Mouse (Mus musculus): Measurements from ENCODE around the gene St14. TPM values are rescaled to one million over a fixed set of nuclear protein-coding genes. Genes with fewer than 3 reads are reported as not detected.
A peak's percentile ranks its signal among the peaks of the same experiment; 100 is the strongest.

St14 gene
- total and polyA plus RNA-seq, 3 experiments = 0.25 to 1.2 (median 0.55) TPM

- intact Hi-C loops (cut with DNase I) = no loop called here
- DNase-seq = no peak
- H3K27me3 ChIP-seq (ENCODE audit: control insufficient read depth, insufficient read depth, low read length) = no peaks in the 10 kb centered on the region
- H3K79me2 ChIP-seq (replicated peaks; ENCODE audit: control insufficient read depth, insufficient read depth, low read length) = no peaks in the 10 kb centered on the region
- TF ChIP-seq EP300 (IDR thresholded peaks at IDR 0.05; ENCODE audit: insufficient read depth, low read depth, low read length) (no peak), POLR2A (IDR thresholded peaks at IDR 0.05; ENCODE audit: insufficient read depth, low read depth, low read length) (no peak), CTCF (IDR thresholded peaks at IDR 0.05) (no peak)
- no peak overlapping the region for H3K9ac ChIP-seq (ENCODE audit: low read depth, low read length)
- H3K27ac ChIP-seq = no peak overlapping the region
- no peaks in the 10 kb centered on the region for H3K36me3 ChIP-seq (ENCODE audit: control insufficient read depth, insufficient read depth, low read length)
- H3K4me3 ChIP-seq = no peak overlapping the region
- H3K4me1 ChIP-seq (ENCODE audit: control insufficient read depth, insufficient read depth, low read length) = no peaks in the 10 kb centered on the region
- WGBS = 68% methylated on average over 8 of the region's 8 CpGs
Observed at GRCm38 (mm10) chr9:31108464-31108863, 23.2 kb downstream of the St14 start.

GRCm38 (mm10) chr9:31098118-31098517 lies 33.5 kb downstream of the St14 start:
- whole genome bisulfite sequencing = 75% methylated on average over 6 of the region's 6 CpGs
- DNase-seq = no peak
- H3K36me3 ChIP-seq (ENCODE audit: control insufficient read depth, insufficient read depth, low read length) = no peaks in the 10 kb centered on the region
- TF ChIP-seq EP300 (IDR thresholded peaks at IDR 0.05; ENCODE audit: insufficient read depth, low read depth, low read length) (no peak), CTCF (IDR thresholded peaks at IDR 0.05) (0 out of 2 replicates have a peak, but pooled peaks have one; percentile 14)
- no peaks in the 10 kb centered on the region for H3K4me1 ChIP-seq (ENCODE audit: control insufficient read depth, insufficient read depth, low read length)
- H3K27ac ChIP-seq = no peak overlapping the region
- H3K9ac ChIP-seq (ENCODE audit: low read depth, low read length) = no peak overlapping the region
- H3K79me2 ChIP-seq (replicated peaks; ENCODE audit: control insufficient read depth, insufficient read depth, low read length) = no peaks in the 10 kb centered on the region
- intact Hi-C loops (cut with DNase I) = no loop called here
- no peak overlapping the region for H3K4me3 ChIP-seq
- H3K27me3 ChIP-seq (ENCODE audit: control insufficient read depth, insufficient read depth, low read length) = no peaks in the 10 kb centered on the region

- no peak for DNase-seq
- H3K36me3 ChIP-seq (ENCODE audit: control insufficient read depth, insufficient read depth, low read length) = no peaks in the 10 kb centered on the region
- intact Hi-C loops (cut with DNase I) = no loop called here
- H3K4me1 ChIP-seq (ENCODE audit: control insufficient read depth, insufficient read depth, low read length) = no peaks in the 10 kb centered on the region
- TF ChIP-seq POLR2A (IDR thresholded peaks at IDR 0.05; ENCODE audit: insufficient read depth, low read depth, low read length) = no peak
- no peak for TF ChIP-seq EP300 (IDR thresholded peaks at IDR 0.05; ENCODE audit: insufficient read depth, low read depth, low read length)
- no peak for TF ChIP-seq CTCF (IDR thresholded peaks at IDR 0.05)
- H3K9ac ChIP-seq (ENCODE audit: low read depth, low read length) = no peak overlapping the region
- no peaks in the 10 kb centered on the region for H3K27me3 ChIP-seq (ENCODE audit: control insufficient read depth, insufficient read depth, low read length)
- H3K79me2 ChIP-seq (replicated peaks; ENCODE audit: control insufficient read depth, insufficient read depth, low read length) = no peaks in the 10 kb centered on the region
- WGBS = 45% methylated on average over 20 of the region's 20 CpGs
- no peak overlapping the region for H3K27ac ChIP-seq
- H3K4me3 ChIP-seq = no peak overlapping the region
Observed at GRCm38 (mm10) chr9:31097088-31098082, 34.3 kb downstream of the St14 start.

- Histone ChIP-seq H3K9ac (ENCODE audit: low read depth, low read length) (no peak overlapping the region), H3K4me3 (no peak overlapping the region), H3K79me2 (replicated peaks; ENCODE audit: control insufficient read depth, insufficient read depth, low read length) (no peaks in the 10 kb centered on the region), H3K27me3 (ENCODE audit: control insufficient read depth, insufficient read depth, low read length) (no peaks in the 10 kb centered on the region), H3K27ac (no peak overlapping the region), H3K36me3 (ENCODE audit: control insufficient read depth, insufficient read depth, low read length) (no peaks in the 10 kb centered on the region), H3K4me1 (ENCODE audit: control insufficient read depth, insufficient read depth, low read length) (no peaks in the 10 kb centered on the region)
- intact Hi-C loops (cut with DNase I) = no loop called here
- TF ChIP-seq EP300 (IDR thresholded peaks at IDR 0.05; ENCODE audit: insufficient read depth, low read depth, low read length) = no peak
- no peak for TF ChIP-seq POLR2A (IDR thresholded peaks at IDR 0.05; ENCODE audit: insufficient read depth, low read depth, low read length)
- TF ChIP-seq CTCF (IDR thresholded peaks at IDR 0.05) = no peak
- 85% methylated on average over 10 of the region's 10 CpGs for WGBS
- no peak for DNase-seq
Observed at GRCm38 (mm10) chr9:31092833-31093195, 38.8 kb downstream of the St14 start.

DNA sequence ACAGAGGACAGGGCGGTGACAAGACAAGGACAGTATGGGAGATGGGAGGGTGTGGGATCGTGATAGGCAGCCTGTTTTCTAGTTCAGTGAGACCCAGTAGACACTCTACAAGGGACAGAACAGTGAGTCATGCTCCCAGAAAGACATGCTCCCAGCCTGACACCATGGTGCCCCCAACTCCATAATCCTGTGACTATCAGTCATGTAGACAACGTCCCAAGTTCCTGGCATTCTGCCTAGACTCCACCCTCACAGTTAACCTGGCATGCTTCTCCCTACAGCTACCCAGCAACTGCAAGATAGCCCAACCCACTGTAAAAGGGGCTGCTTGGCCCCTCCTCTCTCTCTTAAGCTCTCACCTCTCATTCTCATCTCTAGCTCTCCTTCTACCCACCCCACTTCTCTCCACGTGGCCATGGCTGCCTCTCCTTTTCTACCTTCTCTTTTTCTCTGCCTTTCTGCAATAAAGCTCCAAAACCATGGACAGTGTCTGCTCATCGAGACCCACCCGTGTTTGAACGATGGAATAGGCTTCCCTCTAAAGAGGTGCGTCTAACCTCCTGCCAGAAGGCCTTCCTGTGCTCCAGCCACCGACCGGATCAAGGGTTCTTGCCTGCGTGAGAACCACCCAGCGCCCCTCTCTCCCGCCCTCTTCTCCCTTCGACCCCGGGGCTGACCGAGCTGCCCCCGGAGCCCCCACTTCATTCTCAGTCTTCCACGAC lies 39.4 kb downstream of the St14 start:
- intact Hi-C loops (cut with DNase I) = no loop called here
- no peak for DNase-seq
- 85% methylated on average over 18 of the region's 18 CpGs for WGBS
- Histone ChIP-seq H3K4me1 (ENCODE audit: control insufficient read depth, insufficient read depth, low read length) (no peaks in the 10 kb centered on the region), H3K9ac (ENCODE audit: low read depth, low read length) (no peak overlapping the region), H3K79me2 (replicated peaks; ENCODE audit: control insufficient read depth, insufficient read depth, low read length) (no peaks in the 10 kb centered on the region), H3K27me3 (ENCODE audit: control insufficient read depth, insufficient read depth, low read length) (no peaks in the 10 kb centered on the region), H3K36me3 (ENCODE audit: control insufficient read depth, insufficient read depth, low read length) (no peaks in the 10 kb centered on the region), H3K4me3 (no peak overlapping the region), H3K27ac (no peak overlapping the region)
- TF ChIP-seq EP300 (IDR thresholded peaks at IDR 0.05; ENCODE audit: insufficient read depth, low read depth, low read length) = no peak
- TF ChIP-seq POLR2A (IDR thresholded peaks at IDR 0.05; ENCODE audit: insufficient read depth, low read depth, low read length) = no peak
- no peak for TF ChIP-seq CTCF (IDR thresholded peaks at IDR 0.05)

DNA sequence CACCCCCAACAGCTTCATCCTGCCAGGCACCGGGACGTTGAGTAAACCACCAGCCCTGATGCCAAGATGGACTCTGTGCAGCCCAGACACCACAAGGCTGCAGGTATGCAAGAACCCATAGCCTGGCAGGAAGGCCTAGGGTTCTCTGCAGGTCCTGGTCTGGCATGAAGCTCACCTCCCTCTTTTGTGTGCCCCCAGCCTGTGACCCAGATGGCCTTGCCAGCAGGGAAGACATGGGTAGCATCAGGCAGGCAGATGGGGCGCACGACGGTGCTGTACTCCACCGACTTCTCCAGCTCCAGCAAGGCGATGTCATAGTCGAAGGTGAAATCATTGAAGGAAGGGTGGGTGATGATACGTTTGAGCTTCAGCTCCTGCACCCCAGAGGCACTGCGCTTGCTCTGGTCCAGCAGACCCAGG lies 40.5 kb downstream of the St14 start:
- Histone ChIP-seq H3K4me3 (no peak overlapping the region), H3K9ac (ENCODE audit: low read depth, low read length) (no peak overlapping the region), H3K79me2 (replicated peaks; ENCODE audit: control insufficient read depth, insufficient read depth, low read length) (no peaks in the 10 kb centered on the region), H3K27me3 (ENCODE audit: control insufficient read depth, insufficient read depth, low read length) (no peaks in the 10 kb centered on the region), H3K36me3 (ENCODE audit: control insufficient read depth, insufficient read depth, low read length) (no peaks in the 10 kb centered on the region), H3K27ac (no peak overlapping the region), H3K4me1 (ENCODE audit: control insufficient read depth, insufficient read depth, low read length) (no peaks in the 10 kb centered on the region)
- DNase-seq = no peak
- intact Hi-C loops (cut with DNase I) = no loop called here
- TF ChIP-seq CTCF (IDR thresholded peaks at IDR 0.05) (no peak), EP300 (IDR thresholded peaks at IDR 0.05; ENCODE audit: insufficient read depth, low read depth, low read length) (no peak), POLR2A (IDR thresholded peaks at IDR 0.05; ENCODE audit: insufficient read depth, low read depth, low read length) (no peak)
- WGBS = 90% methylated on average over 10 of the region's 10 CpGs
